Mouse (Mus musculus): ENCODE data around the gene Pou3f1. TPM values are rescaled to one million over a fixed set of nuclear protein-coding genes. Genes with fewer than 3 reads are reported as not detected.
A peak's percentile ranks its signal among the peaks of the same experiment; 100 is the strongest.

Gene Pou3f1
- total RNA-seq, 2 experiments from 2014 or later = 46.3 to 49.8 TPM

- peak; percentile 41 to 52 for DNase-seq (ENCODE audit: extremely low spot score in 1 of 2, low spot score in 1 of 2)
Observed at GRCm38 (mm10) chr4:124708518-124709477, 52.2 kb downstream of the Pou3f1 start.

DNA sequence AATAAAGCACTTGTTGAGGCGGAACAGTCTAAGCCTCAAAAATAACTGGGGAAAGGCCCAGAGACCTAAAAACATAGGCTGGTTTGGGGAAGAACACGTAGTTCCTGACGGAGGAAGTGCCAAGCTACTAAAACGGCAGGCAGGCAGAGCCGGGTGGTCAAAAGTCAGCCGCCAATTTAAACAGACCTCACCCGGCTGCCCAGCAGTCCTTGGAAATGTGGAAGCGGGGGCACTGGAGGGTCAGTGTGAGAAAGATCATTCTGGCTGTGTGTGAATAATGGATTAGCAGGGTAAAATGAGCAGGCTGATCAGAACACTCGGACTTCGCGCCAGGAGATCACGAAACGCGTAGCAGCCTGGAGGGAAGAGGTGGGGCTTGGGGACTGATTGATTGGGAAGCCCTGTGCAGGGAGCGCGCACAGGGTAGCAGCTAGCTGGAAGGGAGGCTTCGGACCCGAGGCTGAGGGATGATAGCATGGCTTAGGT lies 53.4 kb downstream of the Pou3f1 start:
- no peak for DNase-seq (ENCODE audit: extremely low spot score in 1 of 2, low spot score in 1 of 2)

Other genes with a start within 250 kb of the Pou3f1 start
- gene 3100002H09Rik, start 46.0 kb upstream of the Pou3f1 start, total RNA-seq (2021) = 1 to 10 TPM in 1 of 2 experiments, not detected in 1; 1.6 TPM
- gene Utp11, start 36.8 kb downstream of the Pou3f1 start, total RNA-seq (2021) = 10 to 100 TPM; 15.1 to 16.6 TPM
- 1 to 10 TPM; 2.3 to 2.8 TPM for gene Fhl3, start 43.9 kb downstream of the Pou3f1 start, total RNA-seq (2021)
- 10 to 100 TPM; 34.6 to 34.8 TPM for gene Sf3a3, start 58.0 kb downstream of the Pou3f1 start, total RNA-seq (2021)
- 10 to 100 TPM; 34.6 to 51.5 TPM for gene Inpp5b, start 85.0 kb downstream of the Pou3f1 start, total RNA-seq (2021)
- 10 to 100 TPM; 26.4 to 28.8 TPM for gene Mtf1, start 145.3 kb downstream of the Pou3f1 start, total RNA-seq (2021)
- 10 to 100 TPM; 31.6 to 32.3 TPM for gene Yrdc, start 193.9 kb downstream of the Pou3f1 start, total RNA-seq (2021)
- 100 to 1,000 TPM in 1 of 2 experiments, 10 to 100 TPM in 1; 88.5 to 105 TPM for gene 1110065P20Rik, start 194.4 kb downstream of the Pou3f1 start, total RNA-seq (2021)
- 10 to 100 TPM; 50.0 to 53.1 TPM for gene Maneal, start 205.4 kb downstream of the Pou3f1 start, total RNA-seq (2021)
- 10 to 100 TPM; 25.8 to 30.6 TPM for gene Epha10, start 224.1 kb downstream of the Pou3f1 start, total RNA-seq (2021)

Measured in layer of hippocampus, postnatal 25 days (tissue).